Mouse (Mus musculus) activated CD4-positive, CD25-positive, alpha-beta regulatory T cell, adult 4 months (primary cell): ENCODE data around the gene Sdccag8. TPM values are rescaled to one million over a fixed set of nuclear protein-coding genes. Genes with fewer than 3 reads are reported as not detected.

Experiments
- ATAC-seq: one replicate; pipeline ENCODE4 v1.8.0; 2017
- polyA plus RNA-seq, 2 experiments: library from polyadenylated mRNA; unstranded; fragments of 100-300 nt; shearing (Covaris generic); gene quantifications; one replicate each; pipeline ENCODE4 v1.2.1; 2017

The Sdccag8 gene
- polyA plus RNA-seq, 2 experiments from 2014 or later, result 22.7 to 23.9 TPM

- no peak for ATAC-seq
These were observed 199.3 kb downstream of the Sdccag8 start for GRCm38 (mm10) chr1:177013776-177014175.

GRCm38 (mm10) chr1:177014346-177014745 lies 199.9 kb downstream of the Sdccag8 start:
- no peak for ATAC-seq

GRCm38 (mm10) chr1:177014921-177015439 lies 200.5 kb downstream of the Sdccag8 start:
- ATAC-seq, result no peak

DNA sequence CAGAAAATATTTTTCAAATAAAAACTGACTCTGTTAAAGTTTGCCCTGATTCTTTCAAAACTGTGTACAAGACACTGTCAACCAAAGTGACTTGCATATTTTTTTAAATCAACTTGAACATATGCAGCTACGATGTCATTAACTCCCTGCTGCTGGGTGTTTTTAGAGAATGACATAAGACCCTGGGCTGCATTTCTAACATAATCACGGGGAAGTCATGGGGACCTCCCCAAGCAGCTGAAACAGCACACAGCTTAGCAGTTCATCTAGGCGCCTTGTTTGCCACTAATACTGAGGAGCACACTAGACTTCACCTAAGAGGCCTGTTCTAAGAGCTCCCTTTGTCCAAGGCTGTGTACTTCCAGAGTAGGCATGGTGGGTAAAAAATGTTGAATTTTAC lies 201.5 kb downstream of the Sdccag8 start:
- ATAC-seq, result no peak

GRCm38 (mm10) chr1:177016729-177017128 lies 202.3 kb downstream of the Sdccag8 start:
- no peak for ATAC-seq

GRCm38 (mm10) chr1:177018750-177019149 lies 204.3 kb downstream of the Sdccag8 start:
- no peak for ATAC-seq

GRCm38 (mm10) chr1:177019668-177020067 lies 205.2 kb downstream of the Sdccag8 start:
- no peak for ATAC-seq

DNA sequence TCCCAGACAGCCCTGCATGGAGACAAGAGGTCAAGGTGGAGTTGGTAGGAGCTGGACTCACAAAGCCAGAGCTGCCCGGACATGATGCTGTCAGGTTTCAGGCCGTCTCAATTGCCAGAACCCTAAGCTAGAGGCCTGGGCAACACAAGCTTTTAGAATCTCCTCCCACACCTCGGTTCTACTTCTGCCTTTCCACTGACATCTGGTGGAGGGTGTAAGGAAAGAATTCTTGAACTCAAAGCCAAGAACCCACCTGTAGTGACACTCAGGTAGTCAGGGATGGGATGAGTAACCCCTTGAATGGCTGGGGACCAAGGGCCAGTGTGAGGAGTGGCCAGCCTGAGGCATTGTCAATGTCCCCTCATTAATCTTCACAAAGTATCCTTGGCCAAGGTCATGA lies 208.3 kb downstream of the Sdccag8 start:
- no peak for ATAC-seq

DNA sequence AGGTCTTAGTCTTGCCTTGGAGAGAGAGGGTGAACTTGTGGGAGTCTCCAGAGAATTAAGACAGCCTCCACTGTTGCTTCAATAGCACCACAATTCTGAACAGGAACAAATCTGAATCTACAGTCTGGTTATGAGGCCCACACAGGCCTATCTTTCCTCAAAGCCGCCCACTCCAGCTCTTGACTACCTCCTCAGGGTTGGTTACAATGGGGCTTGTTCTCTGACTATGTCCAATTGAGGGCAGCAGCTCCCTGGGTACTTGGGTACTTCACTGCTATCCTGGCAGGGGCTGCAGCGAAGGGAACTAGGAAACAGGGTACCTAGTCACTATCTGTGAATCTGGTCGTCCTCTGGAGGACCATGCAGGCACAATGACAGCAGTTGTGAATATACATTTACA lies 213.2 kb downstream of the Sdccag8 start:
- ATAC-seq, result no peak

DNA sequence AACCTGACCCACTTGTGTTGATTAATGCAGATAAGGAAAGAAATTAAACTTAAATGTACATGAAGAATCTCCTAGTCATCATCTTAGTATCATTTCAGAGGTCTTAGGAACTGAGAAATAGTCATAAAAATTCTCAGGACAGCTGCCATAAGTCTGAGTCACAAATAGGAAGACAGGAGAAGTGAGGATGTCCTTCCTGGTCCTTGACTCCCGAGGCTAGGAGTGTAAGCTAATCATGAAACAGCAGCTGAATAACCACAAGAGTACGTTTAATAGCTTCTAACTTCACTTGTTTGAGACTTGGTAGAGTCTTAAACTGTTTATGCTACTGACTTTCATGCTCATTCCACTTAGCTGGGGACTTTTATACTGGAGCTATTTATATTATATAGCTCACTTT lies 214.6 kb downstream of the Sdccag8 start:
- ATAC-seq, result no peak

GRCm38 (mm10) chr1:177030669-177031068 lies 216.2 kb downstream of the Sdccag8 start:
- no peak for ATAC-seq

- no peak for ATAC-seq
These were observed 216.7 kb downstream of the Sdccag8 start for GRCm38 (mm10) chr1:177031196-177031595.

DNA sequence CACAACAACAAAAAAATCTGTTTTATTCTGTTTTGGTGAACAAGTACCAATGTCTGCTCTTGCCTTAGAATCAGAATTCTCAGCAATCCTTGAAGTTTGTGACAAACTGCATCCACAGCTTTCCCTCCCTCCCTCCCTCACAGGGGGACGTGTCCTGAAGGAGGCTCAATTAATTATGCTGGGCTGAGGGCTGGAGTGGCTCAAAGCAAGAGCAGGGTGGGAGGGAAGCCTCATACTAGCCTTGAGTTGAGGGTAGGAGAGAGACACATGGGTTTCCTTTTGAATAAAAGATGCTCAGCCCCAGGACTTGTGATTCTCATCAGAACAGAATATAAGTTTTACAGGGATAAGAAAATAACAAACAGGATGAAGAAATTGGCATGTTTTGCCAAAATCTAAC lies 217.8 kb downstream of the Sdccag8 start:
- no peak for ATAC-seq

DNA sequence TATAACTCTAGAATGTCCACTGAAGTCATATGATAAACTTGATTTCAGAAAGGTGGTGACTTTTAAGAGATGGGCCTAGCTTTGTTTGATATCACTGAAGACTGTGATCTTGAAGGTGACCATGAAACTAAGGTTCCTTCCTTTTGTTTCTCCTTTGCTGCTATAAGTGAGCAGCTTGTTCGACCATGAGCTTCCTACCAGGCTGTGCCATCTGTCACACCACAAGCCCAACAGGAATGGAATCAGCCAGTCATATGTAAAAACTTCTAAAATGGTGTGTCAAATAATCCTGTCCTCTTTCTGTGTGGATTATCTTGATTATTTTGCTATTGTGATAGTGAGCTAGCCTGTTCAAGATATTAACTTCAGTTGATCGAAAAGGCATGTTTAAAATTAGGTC lies 221.0 kb downstream of the Sdccag8 start:
- no peak for ATAC-seq

DNA sequence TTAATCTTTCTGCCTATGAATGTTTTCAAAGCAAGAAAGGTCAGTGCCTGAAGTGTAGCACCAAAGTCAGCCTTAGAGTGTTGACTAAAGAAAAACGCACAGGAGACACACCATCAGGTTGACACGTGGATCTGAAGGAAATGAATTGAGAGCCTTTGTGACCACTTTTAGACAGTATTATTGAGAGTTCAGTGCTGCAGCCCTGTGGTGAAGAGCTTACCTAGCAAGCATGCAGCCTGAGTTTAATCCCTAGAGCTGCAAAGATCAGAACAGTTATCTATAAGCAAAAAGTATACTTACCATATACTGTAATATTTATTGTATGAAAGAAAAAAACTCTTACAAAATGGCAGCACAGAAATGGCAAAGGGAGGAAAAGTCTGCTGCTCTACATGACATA lies 223.9 kb downstream of the Sdccag8 start:
- peak; percentile 14 for ATAC-seq

DNA sequence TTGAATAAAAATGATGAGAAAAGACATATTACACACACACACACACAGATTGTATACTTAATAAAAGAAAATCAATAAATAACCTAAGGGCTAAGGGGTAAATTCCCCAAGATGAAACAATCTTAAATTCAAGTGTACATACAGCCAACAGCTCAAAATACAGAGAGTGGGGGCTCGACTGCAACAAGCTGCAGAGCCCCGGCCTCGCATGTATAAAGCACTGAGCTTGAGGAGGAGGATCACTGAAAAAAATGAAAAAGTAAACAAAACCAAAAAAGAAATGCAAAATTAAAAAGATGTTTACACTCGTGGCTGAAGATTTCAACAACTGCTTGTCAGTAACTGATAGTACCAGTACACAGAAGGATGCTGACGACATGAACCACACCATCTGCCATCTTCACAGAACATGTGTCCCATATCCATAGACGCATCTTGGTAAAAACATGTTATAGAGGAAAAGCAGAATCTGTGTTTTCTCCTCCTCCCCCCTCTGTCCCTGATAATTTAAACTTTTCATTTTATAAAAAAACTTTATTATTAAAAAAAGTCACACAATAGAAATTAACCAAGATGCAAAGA lies 224.7 kb downstream of the Sdccag8 start:
- ATAC-seq, result no peak

- ATAC-seq, result no peak
These were observed 225.6 kb downstream of the Sdccag8 start for GRCm38 (mm10) chr1:177040058-177040457.

DNA sequence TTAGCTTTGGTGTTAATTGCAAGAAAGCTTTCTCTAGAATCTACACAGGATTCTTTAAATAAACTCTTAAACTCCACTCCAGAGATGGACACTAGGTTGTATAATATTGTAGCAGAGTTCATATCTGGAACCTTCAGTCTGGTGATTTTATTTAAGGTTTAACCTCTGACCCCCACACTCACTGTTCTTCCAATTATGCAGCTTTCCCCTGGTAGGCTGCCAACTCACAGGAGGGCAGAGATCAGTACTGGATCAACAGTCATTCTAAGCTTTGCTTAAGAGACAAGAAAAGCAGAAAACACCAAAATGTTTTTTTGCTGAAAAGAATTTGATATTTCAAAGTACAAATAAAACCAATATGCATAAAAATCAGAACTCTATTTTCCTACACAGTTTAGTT lies 231.4 kb downstream of the Sdccag8 start:
- no peak for ATAC-seq

DNA sequence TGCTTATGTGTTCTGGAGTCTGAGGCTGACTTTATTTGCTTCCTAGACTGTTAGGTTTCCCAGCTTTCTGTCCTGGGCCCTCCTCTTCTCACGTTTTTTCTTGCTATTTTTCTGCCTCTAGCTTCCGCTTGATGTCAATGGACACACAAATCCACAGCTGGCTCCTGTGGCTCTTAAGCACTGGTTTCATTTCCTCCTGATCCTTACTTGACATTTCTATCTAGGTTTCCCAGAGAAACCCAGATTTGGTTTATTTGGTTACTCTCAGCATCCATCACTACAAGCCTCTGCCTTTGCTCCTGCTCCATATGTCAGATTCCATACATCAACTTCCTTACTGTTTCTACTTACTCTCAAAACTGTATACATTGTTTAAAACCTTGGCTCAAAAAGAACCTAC lies 232.5 kb downstream of the Sdccag8 start:
- no peak for ATAC-seq

DNA sequence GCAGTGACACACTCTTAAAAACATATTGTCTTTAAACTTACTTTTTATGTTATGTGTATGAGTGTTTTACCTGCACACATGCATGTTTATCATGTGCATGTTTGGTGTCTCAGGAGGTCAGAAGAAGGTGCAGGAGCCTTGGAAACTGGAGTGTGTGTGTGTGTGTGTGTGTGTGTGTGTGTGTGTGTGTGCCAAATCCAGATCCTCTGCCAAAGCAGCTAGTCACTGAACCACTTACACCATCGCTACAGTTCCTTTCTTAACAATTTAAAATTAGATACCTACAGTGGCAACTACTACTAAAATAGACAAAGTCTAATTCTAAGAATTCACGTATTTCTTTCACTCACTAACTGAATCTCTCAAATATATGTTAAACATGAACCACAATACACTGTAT lies 234.3 kb downstream of the Sdccag8 start:
- no peak for ATAC-seq

DNA sequence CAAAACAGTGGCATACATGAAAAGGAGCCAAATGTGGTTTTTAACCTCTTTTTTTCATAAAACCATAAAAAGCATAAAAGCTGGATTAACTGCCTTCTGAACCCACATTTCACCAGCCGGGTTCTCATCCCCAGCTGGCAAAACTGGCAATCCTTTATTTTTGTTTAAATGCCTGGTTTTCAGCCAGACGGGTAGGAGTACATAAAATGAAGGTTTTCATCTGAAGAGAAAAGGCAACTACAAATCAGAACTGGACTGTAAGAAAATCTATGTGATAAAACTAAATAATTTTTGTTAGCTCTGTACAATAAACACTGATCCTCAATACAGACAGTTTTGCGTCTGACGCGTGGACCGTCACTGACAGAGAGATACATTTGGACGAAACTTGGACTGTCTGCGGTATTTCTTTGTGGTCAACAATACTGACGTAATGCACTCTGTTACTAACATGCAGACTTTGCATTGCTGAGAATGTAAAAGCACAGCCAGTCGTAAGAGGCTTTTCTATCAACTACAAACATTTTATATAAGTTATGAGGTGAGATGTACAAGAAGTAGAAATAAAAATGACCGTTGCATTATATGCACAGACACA lies 237.0 kb downstream of the Sdccag8 start:
- no peak for ATAC-seq

DNA sequence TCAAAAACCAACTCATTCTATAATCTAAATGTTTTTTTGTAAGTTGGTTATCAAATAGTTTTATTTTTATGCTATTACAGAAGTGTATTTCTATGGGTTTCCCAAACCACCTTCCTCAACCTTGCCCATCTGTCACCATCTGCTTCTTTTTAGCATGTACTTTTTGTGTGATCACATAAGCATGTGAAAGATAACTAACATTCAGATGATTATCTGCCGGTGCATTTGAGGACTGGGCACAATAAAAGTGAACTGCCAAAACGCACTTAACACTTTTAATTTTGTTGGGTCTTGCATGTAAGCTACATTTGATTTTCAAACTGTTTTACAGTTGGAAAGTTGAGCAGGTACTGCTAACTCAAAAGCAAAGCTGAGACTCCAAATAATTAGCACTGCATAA lies 240.4 kb downstream of the Sdccag8 start:
- no peak for ATAC-seq

GRCm38 (mm10) chr1:177061761-177062160 lies 247.3 kb downstream of the Sdccag8 start:
- peak; percentile 40 for ATAC-seq

DNA sequence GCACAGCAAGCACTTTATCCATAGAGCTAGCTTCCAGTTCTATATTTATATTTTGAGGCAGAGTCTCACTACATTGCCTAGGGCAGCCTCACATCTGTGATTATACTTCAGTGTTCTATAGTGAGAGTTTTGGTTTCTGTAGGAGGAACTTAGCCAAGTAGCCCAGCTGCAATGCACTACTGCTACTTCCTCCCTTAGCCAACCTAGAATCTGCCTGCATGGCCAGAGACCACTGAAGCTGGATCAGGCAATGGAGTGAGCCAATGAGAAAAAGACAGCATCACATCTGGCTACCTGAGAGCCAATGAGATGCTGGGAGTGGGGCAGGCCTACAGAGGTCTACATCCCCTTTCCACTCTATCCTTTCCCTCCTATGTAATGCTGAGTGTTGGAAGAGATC lies 251.3 kb downstream of the Sdccag8 start:
- ATAC-seq, result no peak
